Mouse (Mus musculus) liver, embryonic 16.5 days (tissue): ENCODE data around the gene Psme2. TPM values are rescaled to one million over a fixed set of nuclear protein-coding genes. Genes with fewer than 3 reads are reported as not detected.

Experiments
- ATAC-seq: fragments of 200-750 bp; cut with Nextera tagmentation; 2 replicates; pipeline ENCODE4 v1.8.0; 2017; ENCODE audit warnings: low read depth, mild to moderate bottlenecking, moderate number of reproducible peaks, moderate library complexity
- H3K27ac ChIP-seq: fragments of 300-500 bp; sonication (generic); 2 replicates; pipeline ENCODE4 v1.5.1; 2014; ENCODE audit warnings: mild to moderate bottlenecking, low read length
- H3K27me3 ChIP-seq: fragments of 300-500 bp; sonication (generic); 2 replicates; pipeline ENCODE4 v1.6.1; 2014; ENCODE audit warnings: low read depth, low read length, mixed read lengths; ENCODE audit not compliant: control insufficient read depth, insufficient read depth
- H3K36me3 ChIP-seq: fragments of 300-500 bp; sonication (generic); 2 replicates; pipeline ENCODE4 v1.6.1; 2014; ENCODE audit warnings: mild to moderate bottlenecking; ENCODE audit not compliant: control insufficient read depth, insufficient read depth
- H3K4me1 ChIP-seq: fragments of 300-500 bp; sonication (generic); 2 replicates; pipeline ENCODE4 v1.6.1; 2014; ENCODE audit warnings: low read depth, low read length, mixed read lengths; ENCODE audit not compliant: control insufficient read depth
- H3K4me2 ChIP-seq: fragments of 300-500 bp; sonication (generic); 2 replicates; pipeline ENCODE4 v1.6.1; 2014; ENCODE audit warnings: low read depth, low read length, mixed read lengths
- H3K4me3 ChIP-seq: fragments of 300-500 bp; sonication (generic); 2 replicates; pipeline ENCODE4 v1.5.1; 2014; ENCODE audit warnings: low read depth, mild to moderate bottlenecking, low read length
- H3K9ac ChIP-seq: fragments of 300-500 bp; sonication (generic); 2 replicates; pipeline ENCODE4 v1.6.1; 2014; ENCODE audit warnings: low read depth, low read length
- H3K9me3 ChIP-seq: fragments of 300-500 bp; sonication (generic); replicated peaks from 2 replicates; pipeline ENCODE4 v1.6.1; 2016; ENCODE audit warnings: low read length; ENCODE audit not compliant: control insufficient read depth
- WGBS: fragments of 180-500 bp; shearing (Covaris S2); extraction: QIAGEN DNeasy Blood & Tissue Kit; methylation state at CpG from one replicate; pipeline ENCODE4 v1.1.7; 2014; ENCODE audit not compliant: insufficient replicate concordance; 5-methylcytosine and 5-hydroxymethylcytosine counted together
- polyA plus RNA-seq: library from polyadenylated mRNA; unstranded; fragments of >200 nt; fragmentation: Nextera tagmentation; extraction: Ambion mirVana; gene quantifications from 2 replicates; pipeline ENCODE4 v1.2.1, GENCODE M21; 2015

Gene Psme2
- polyA plus RNA-seq, 1 experiment from 2014 or later: 181 TPM

- Histone ChIP-seq H3K27me3 (no peaks in the 10 kb centered on the region), H3K9me3 (no peaks in the 10 kb centered on the region), H3K4me2 (no peak overlapping the region), H3K36me3 (peaks cover 29% of the 10 kb centered on the region), H3K27ac (no peak overlapping the region), H3K4me3 (no peak overlapping the region), H3K9ac (no peak overlapping the region), H3K4me1 (peaks cover 14% of the 10 kb centered on the region)
- WGBS: 87% methylated on average over 8 of the region's 8 CpGs
- ATAC-seq: no peak
These were observed 39.1 kb downstream of the Psme2 start for GRCm38 (mm10) chr14:55551794-55552193.

GRCm38 (mm10) chr14:55551347-55551746 is 39.6 kb downstream of the Psme2 start:
- no peaks in the 10 kb centered on the region for H3K27me3 ChIP-seq
- H3K4me1 ChIP-seq: peaks cover 10% of the 10 kb centered on the region
- H3K27ac ChIP-seq: no peak overlapping the region
- H3K36me3 ChIP-seq: peaks cover 34% of the 10 kb centered on the region
- no peak overlapping the region for H3K4me2 ChIP-seq
- H3K9ac ChIP-seq: no peak overlapping the region
- 77% methylated on average over 5 of the region's 5 CpGs for WGBS
- no peak overlapping the region for H3K4me3 ChIP-seq
- no peaks in the 10 kb centered on the region for H3K9me3 ChIP-seq
- ATAC-seq: no peak

GRCm38 (mm10) chr14:55550191-55550590 is 40.7 kb downstream of the Psme2 start:
- Histone ChIP-seq H3K36me3 (peaks cover 43% of the 10 kb centered on the region), H3K4me2 (no peak overlapping the region), H3K4me3 (no peak overlapping the region), H3K9ac (no peak overlapping the region), H3K4me1 (peaks cover 4% of the 10 kb centered on the region), H3K9me3 (no peaks in the 10 kb centered on the region), H3K27ac (no peak overlapping the region), H3K27me3 (no peaks in the 10 kb centered on the region)
- WGBS: 84% methylated on average over 6 of the region's 6 CpGs
- no peak for ATAC-seq

GRCm38 (mm10) chr14:55544334-55544733 is 46.6 kb downstream of the Psme2 start:
- H3K4me3 ChIP-seq: no peak overlapping the region
- no peak overlapping the region for H3K4me2 ChIP-seq
- H3K9ac ChIP-seq: no peak overlapping the region
- ATAC-seq: no peak
- H3K36me3 ChIP-seq: peaks cover 53% of the 10 kb centered on the region
- H3K4me1 ChIP-seq: peaks cover 23% of the 10 kb centered on the region
- H3K27me3 ChIP-seq: no peaks in the 10 kb centered on the region
- no peak overlapping the region for H3K27ac ChIP-seq
- H3K9me3 ChIP-seq: no peaks in the 10 kb centered on the region
- 88% methylated on average over 9 of the region's 9 CpGs for WGBS

GRCm38 (mm10) chr14:55542268-55542667 is 48.6 kb downstream of the Psme2 start:
- H3K27ac ChIP-seq: peak overlapping the region; percentile 33; the same call in 1 of the 2 replicates
- H3K9me3 ChIP-seq: no peaks in the 10 kb centered on the region
- WGBS: 71% methylated on average over 12 of the region's 12 CpGs
- peak; percentile 9; the same call in 1 of the 2 replicates for ATAC-seq
- H3K36me3 ChIP-seq: peaks cover 34% of the 10 kb centered on the region
- 0 out of 2 replicates have a peak overlapping the region, but pooled peaks have one; percentile 9 for H3K9ac ChIP-seq
- H3K4me1 ChIP-seq: peaks cover 26% of the 10 kb centered on the region
- no peaks in the 10 kb centered on the region for H3K27me3 ChIP-seq
- H3K4me2 ChIP-seq: peak overlapping the region; percentile 78
- peak overlapping the region; percentile 82; the same call in 1 of the 2 replicates for H3K4me3 ChIP-seq

- H3K9ac ChIP-seq: peak overlapping the region; percentile 97
- peak overlapping the region; percentile 95 for H3K27ac ChIP-seq
These were observed 50.1 kb downstream of the Psme2 start for GRCm38 (mm10) chr14:55540787-55541321.

GRCm38 (mm10) chr14:55540067-55540786 is 50.7 kb downstream of the Psme2 start, which contains the start of gene Pck2:
TSS of gene Pck2 (plus strand) at chr14:55540266.
- H3K9ac ChIP-seq: peak within 1 kb of the TSS; percentile 97
- WGBS: under 1% methylated on average over 32 of the region's 32 CpGs
- peak within 1 kb of the TSS; percentile 82 for H3K4me3 ChIP-seq
- peak within 1 kb of the TSS; percentile 78 for H3K4me2 ChIP-seq
- ATAC-seq: peak; percentile 98
- no peaks in the 10 kb centered on the region for H3K27me3 ChIP-seq
- H3K27ac ChIP-seq: peak within 1 kb of the TSS; percentile 95
- peaks cover 17% of the 10 kb centered on the region for H3K36me3 ChIP-seq
- no peaks in the 10 kb centered on the region for H3K9me3 ChIP-seq
- H3K4me1 ChIP-seq: peaks cover 26% of the 10 kb centered on the region

More at GRCm38 (mm10) chr14:55540787-55541321, 50.1 kb downstream of the Psme2 start:
- peak overlapping the region; percentile 82 for H3K4me3 ChIP-seq
- 5% methylated on average over 10 of the region's 10 CpGs for WGBS
- peaks cover 26% of the 10 kb centered on the region for H3K4me1 ChIP-seq
- peaks cover 22% of the 10 kb centered on the region for H3K36me3 ChIP-seq
- H3K4me2 ChIP-seq: peak overlapping the region; percentile 78
- H3K9me3 ChIP-seq: no peaks in the 10 kb centered on the region
- H3K27me3 ChIP-seq: no peaks in the 10 kb centered on the region
- ATAC-seq: peak; percentile 9
